Mouse (Mus musculus) embryonic facial prominence, embryonic 15.5 days (tissue): Measurements from ENCODE around the gene Chrna3. TPM values are rescaled to one million over a fixed set of nuclear protein-coding genes. Genes with fewer than 3 reads are reported as not detected.

ENCODE experiments used
- ATAC-seq: fragments of 200-750 bp; cut with Nextera tagmentation; 2 replicates; pipeline ENCODE4 v1.8.0; 2017; ENCODE audit warnings: low read depth, moderate TSS enrichment; ENCODE audit not compliant: insufficient number of reproducible peaks, low FRiP score, low TSS enrichment
- H3K27ac ChIP-seq: fragments of 300-500 bp; sonication (generic); replicated peaks from 2 replicates; pipeline ENCODE4 v1.5.1; 2015; ENCODE audit warnings: mild to moderate bottlenecking, inconsistent platforms
- H3K27me3 ChIP-seq: fragments of 300-500 bp; sonication (generic); 2 replicates; pipeline ENCODE4 v1.6.1; 2015; ENCODE audit warnings: inconsistent platforms
- H3K36me3 ChIP-seq: fragments of 300-500 bp; sonication (generic); 2 replicates; pipeline ENCODE4 v1.6.1; 2015; ENCODE audit warnings: mild to moderate bottlenecking, inconsistent platforms
- H3K4me1 ChIP-seq: fragments of 300-500 bp; sonication (generic); 2 replicates; pipeline ENCODE4 v1.6.1; 2015; ENCODE audit warnings: inconsistent platforms
- H3K4me2 ChIP-seq: fragments of 300-500 bp; sonication (generic); replicated peaks from 2 replicates; pipeline ENCODE4 v1.6.1; 2015; ENCODE audit warnings: mild to moderate bottlenecking, inconsistent platforms
- H3K4me3 ChIP-seq: fragments of 300-500 bp; sonication (generic); replicated peaks from 2 replicates; pipeline ENCODE4 v1.5.1; 2015; ENCODE audit warnings: mild to moderate bottlenecking, inconsistent platforms
- H3K9ac ChIP-seq: fragments of 300-500 bp; sonication (generic); 2 replicates; pipeline ENCODE4 v1.6.1; 2015; ENCODE audit warnings: inconsistent platforms
- H3K9me3 ChIP-seq: fragments of 300-500 bp; sonication (generic); replicated peaks from 2 replicates; pipeline ENCODE4 v1.6.1; 2016; ENCODE audit warnings: inconsistent platforms
- WGBS: fragments of 180-500 bp; shearing (Covaris S2); methylation state at CpG from one replicate; pipeline ENCODE4 v1.1.7; 2015; 5-methylcytosine and 5-hydroxymethylcytosine counted together
- polyA plus RNA-seq: library from polyadenylated mRNA; unstranded; fragments of >200 nt; fragmentation: Nextera tagmentation; extraction: Ambion mirVana; gene quantifications from 2 replicates; pipeline ENCODE4 v1.2.1, GENCODE M21; 2015

Chrna3 gene
- polyA plus RNA-seq, 1 experiment from 2014 or later, result 0.49 TPM

- WGBS, result 49% methylated on average over 3 of the region's 3 CpGs
- Histone ChIP-seq H3K36me3 (no peaks in the 10 kb centered on the region), H3K9ac (no peak overlapping the region), H3K4me2 (no peak overlapping the region), H3K27ac (no peak overlapping the region), H3K27me3 (no peaks in the 10 kb centered on the region), H3K4me3 (no peak overlapping the region), H3K4me1 (no peaks in the 10 kb centered on the region), H3K9me3 (no peaks in the 10 kb centered on the region)
- no peak for ATAC-seq
Measured at GRCm38 (mm10) chr9:54994381-54994780, 32.0 kb downstream of the Chrna3 start.

DNA sequence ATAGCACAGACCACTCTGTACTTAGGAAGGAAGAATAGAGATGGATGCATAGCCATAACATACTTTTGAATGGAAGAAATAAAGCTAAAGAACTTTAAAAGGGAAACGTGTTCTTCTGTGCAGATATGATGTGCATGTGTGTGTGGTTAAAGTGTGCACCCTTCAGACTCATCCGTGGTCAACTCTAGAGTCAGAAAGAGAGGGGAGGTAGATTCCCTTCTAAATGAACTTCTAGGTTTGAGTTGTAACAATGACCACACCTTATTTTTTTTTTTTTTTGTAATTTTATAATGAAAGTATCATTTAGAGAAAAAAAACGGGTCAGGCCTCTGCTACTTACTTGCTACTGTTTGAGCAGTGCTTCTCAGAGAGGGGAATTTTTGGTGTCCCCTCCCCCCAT is 36.0 kb downstream of the Chrna3 start:
- Histone ChIP-seq H3K9me3 (no peaks in the 10 kb centered on the region), H3K9ac (no peak overlapping the region), H3K4me2 (no peak overlapping the region), H3K4me3 (no peak overlapping the region), H3K27me3 (no peaks in the 10 kb centered on the region), H3K36me3 (no peaks in the 10 kb centered on the region), H3K27ac (no peak overlapping the region), H3K4me1 (no peaks in the 10 kb centered on the region)
- 78% methylated on average over 3 of the region's 3 CpGs for WGBS
- no peak for ATAC-seq

DNA sequence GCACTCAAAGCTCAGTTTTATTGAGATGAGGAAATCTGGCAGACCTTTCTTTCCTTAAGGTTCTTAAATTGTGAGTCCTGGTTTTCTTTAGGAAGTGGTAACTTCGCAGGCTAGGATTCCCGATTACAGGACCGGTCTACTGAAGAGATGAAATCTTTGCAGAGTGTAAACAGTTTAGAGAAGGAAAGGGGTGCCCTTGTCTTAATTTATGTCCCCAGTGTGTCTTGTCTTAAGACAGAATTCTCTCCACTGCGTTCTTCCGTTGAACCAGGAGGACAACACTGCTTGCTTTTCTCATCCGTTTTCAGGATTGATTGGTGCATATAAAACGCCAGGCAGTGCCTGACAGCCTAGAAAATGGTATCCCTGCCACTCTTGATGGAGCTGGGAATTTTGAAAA is 44.0 kb downstream of the Chrna3 start:
- no peaks in the 10 kb centered on the region for H3K36me3 ChIP-seq
- H3K27ac ChIP-seq, result no peak overlapping the region
- H3K9ac ChIP-seq, result no peak overlapping the region
- 10% methylated on average over 7 of the region's 7 CpGs for WGBS
- peaks cover 15% of the 10 kb centered on the region; the same call in 1 of the 2 replicates for H3K4me1 ChIP-seq
- H3K4me3 ChIP-seq, result peak overlapping the region; percentile 66
- peaks cover 36% of the 10 kb centered on the region for H3K27me3 ChIP-seq
- ATAC-seq, result no peak
- peak overlapping the region; percentile 95 for H3K4me2 ChIP-seq
- H3K9me3 ChIP-seq, result no peaks in the 10 kb centered on the region

DNA sequence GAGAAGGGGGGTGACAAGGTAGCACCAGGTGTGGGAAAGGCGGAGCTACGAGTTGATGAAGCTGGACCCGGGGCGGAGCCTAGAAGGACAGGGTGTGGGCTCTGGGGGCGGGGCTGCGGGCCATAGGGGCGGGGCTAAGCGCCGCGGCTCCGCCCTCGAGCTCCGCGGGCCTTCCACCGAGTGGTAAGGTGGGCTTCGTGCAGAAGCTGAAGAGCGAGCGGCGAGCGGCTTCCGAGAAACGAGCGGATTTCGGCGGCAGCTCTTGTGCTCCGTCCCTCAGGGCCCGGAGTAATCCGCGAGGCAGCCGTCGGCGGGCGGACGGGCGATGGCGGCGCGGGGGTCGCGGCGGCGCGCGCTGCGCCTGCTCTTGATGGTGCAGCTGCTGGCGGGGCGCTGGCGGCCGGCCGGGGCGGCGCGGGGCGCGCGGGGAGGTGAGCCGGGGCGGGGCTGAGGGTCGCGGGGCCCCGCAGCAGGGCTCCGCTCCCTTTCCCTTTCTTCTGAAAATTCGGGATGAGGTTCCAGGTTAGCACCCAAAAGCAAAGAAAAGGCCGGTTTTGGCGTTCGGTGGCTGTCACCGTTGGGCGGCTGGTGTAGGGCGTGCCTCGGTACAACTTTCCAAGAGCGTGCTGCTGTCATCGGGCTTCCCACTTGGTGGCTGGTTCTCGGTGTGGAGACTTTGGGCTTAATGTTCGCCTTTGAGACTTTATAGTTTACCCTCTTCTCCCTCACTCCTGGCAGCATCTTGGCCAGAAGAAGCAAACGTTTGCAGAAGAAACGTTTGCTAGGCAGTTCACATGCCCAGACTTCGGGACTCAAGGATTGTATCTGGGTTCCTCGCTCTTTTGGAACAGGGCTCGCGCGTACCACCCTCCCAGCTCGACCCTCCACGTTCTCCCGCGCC is 44.8 kb downstream of the Chrna3 start:
- Histone ChIP-seq H3K36me3 (no peaks in the 10 kb centered on the region), H3K27me3 (peaks cover 36% of the 10 kb centered on the region), H3K4me2 (peak overlapping the region; percentile 95), H3K9ac (peak overlapping the region; percentile 23; the same call in 1 of the 2 replicates), H3K4me1 (peaks cover 15% of the 10 kb centered on the region; the same call in 1 of the 2 replicates), H3K4me3 (peak overlapping the region; percentile 66), H3K27ac (no peak overlapping the region), H3K9me3 (no peaks in the 10 kb centered on the region)
- ATAC-seq, result peak; percentile 70
- 2% methylated on average over 75 of the region's 85 CpGs for WGBS

DNA sequence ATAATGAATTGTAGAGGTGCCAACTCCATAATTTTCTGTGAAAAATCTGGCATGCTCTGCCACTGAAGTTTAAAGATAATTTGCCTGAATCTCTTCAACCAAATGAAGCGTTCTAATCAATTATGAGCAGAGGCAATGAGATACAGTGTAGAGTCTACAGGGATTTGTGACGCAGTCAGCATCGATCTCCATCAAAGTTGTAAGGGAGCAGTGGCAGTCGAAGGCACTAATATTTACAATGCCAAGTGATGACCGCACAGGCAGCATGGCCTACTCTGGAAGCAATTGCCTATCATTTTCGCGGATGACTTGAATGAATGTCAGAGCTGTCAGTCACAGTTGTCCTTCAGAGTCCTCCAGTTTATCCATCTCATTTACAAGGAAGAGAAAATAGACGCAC is 45.7 kb downstream of the Chrna3 start, which contains the start of gene Chrna5:
TSS of gene Chrna5 (plus strand) at position 207 of the 400 bp plus-strand sequence.
- Histone ChIP-seq H3K27me3 (peaks cover 36% of the 10 kb centered on the region), H3K4me3 (peak within 1 kb of the TSS; percentile 66), H3K27ac (no peak within 1 kb of the TSS), H3K9me3 (no peaks in the 10 kb centered on the region), H3K36me3 (no peaks in the 10 kb centered on the region), H3K9ac (0 out of 2 replicates have a peak within 1 kb of the TSS, but pooled peaks have one; percentile 23), H3K4me1 (peaks cover 15% of the 10 kb centered on the region; the same call in 1 of the 2 replicates), H3K4me2 (peak within 1 kb of the TSS; percentile 95)
- no peak for ATAC-seq
- 47% methylated on average over 8 of the region's 8 CpGs for WGBS

- H3K36me3 ChIP-seq, result no peaks in the 10 kb centered on the region
- no peak overlapping the region for H3K27ac ChIP-seq
- no peak overlapping the region for H3K9ac ChIP-seq
- H3K9me3 ChIP-seq, result no peaks in the 10 kb centered on the region
- H3K27me3 ChIP-seq, result no peaks in the 10 kb centered on the region
- 65% methylated on average over 8 of the region's 8 CpGs for WGBS
- no peak overlapping the region for H3K4me2 ChIP-seq
- no peak for ATAC-seq
- H3K4me3 ChIP-seq, result no peak overlapping the region
- H3K4me1 ChIP-seq, result no peaks in the 10 kb centered on the region
Measured at GRCm38 (mm10) chr9:54969972-54970637, 56.3 kb downstream of the Chrna3 start.

DNA sequence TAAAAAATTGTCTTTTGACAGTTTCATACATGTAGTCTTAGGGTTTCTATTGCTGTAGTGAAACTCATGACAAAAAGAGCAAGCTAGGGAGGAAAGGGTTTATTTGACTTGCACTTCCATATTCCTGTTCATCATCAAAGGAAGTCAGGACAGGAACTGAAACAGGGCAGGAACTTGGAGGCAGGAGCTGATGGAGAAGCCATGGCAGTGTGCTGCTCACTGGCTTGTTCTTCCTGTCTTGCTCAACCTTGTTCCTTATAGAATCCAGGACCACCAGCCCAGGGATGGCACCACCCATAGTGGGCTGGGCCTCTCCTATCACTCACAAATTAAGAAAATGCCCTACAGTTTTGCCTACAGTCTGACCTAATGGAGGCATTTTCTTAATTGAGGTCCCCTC is 62.7 kb downstream of the Chrna3 start:
- ATAC-seq, result no peak
- Histone ChIP-seq H3K4me3 (no peak overlapping the region), H3K27me3 (no peaks in the 10 kb centered on the region), H3K9me3 (no peaks in the 10 kb centered on the region), H3K27ac (no peak overlapping the region), H3K36me3 (peaks cover 10% of the 10 kb centered on the region), H3K4me1 (no peaks in the 10 kb centered on the region), H3K4me2 (no peak overlapping the region), H3K9ac (no peak overlapping the region)

GRCm38 (mm10) chr9:54961059-54961458 is 65.3 kb downstream of the Chrna3 start:
- Histone ChIP-seq H3K9ac (no peak overlapping the region), H3K27ac (no peak overlapping the region), H3K4me1 (no peaks in the 10 kb centered on the region), H3K4me2 (no peak overlapping the region), H3K4me3 (no peak overlapping the region), H3K36me3 (peaks cover 34% of the 10 kb centered on the region), H3K27me3 (no peaks in the 10 kb centered on the region), H3K9me3 (no peaks in the 10 kb centered on the region)
- ATAC-seq, result no peak
- WGBS, result 86% methylated on average over 4 of the region's 4 CpGs

Other genes with a start within 250 kb of the Chrna3 start
- 26.2 and 27.2 TPM in 2 replicates for gene Ireb2, start 162.8 kb downstream of the Chrna3 start, polyA plus RNA-seq
- 4.7 and 5.4 TPM in 2 replicates for gene Hykk, start 109.3 kb downstream of the Chrna3 start, polyA plus RNA-seq
- gene Psma4, start 75.8 kb downstream of the Chrna3 start, polyA plus RNA-seq, result 280 and 290 TPM in 2 replicates
- 0.92 and 1.0 TPM in 2 replicates for gene AY074887, start 75.6 kb downstream of the Chrna3 start, polyA plus RNA-seq
- gene Chrna5, start 45.7 kb downstream of the Chrna3 start, polyA plus RNA-seq, result 0.43 and 0.73 TPM in 2 replicates
- gene Chrnb4, start 22.2 kb upstream of the Chrna3 start, polyA plus RNA-seq, result 0.59 and 0.65 TPM in 2 replicates
- gene Ube2q2, start 122.3 kb upstream of the Chrna3 start, polyA plus RNA-seq, result 32.2 and 34.0 TPM in 2 replicates
- 51.4 and 52.9 TPM in 2 replicates for gene Fbxo22, start 182.4 kb upstream of the Chrna3 start, polyA plus RNA-seq